Mouse (Mus musculus) liver, adult 2 months (tissue): ENCODE data around the gene Fam169a.

ENCODE experiments used
- CTCF ChIP-seq: fragments of 200-500 bp; IDR thresholded peaks from 2 replicates; pipeline ENCODE4 v1.5.1; 2011; ENCODE audit warnings: low read depth, low read length, control low read depth
- POLR2A ChIP-seq: fragments of 200-500 bp; IDR thresholded peaks from 2 replicates; pipeline ENCODE4 v1.6.1; 2011; ENCODE audit warnings: low read length, control low read depth; ENCODE audit not compliant: insufficient read depth; ENCODE audit errors: extremely low read depth

DNA sequence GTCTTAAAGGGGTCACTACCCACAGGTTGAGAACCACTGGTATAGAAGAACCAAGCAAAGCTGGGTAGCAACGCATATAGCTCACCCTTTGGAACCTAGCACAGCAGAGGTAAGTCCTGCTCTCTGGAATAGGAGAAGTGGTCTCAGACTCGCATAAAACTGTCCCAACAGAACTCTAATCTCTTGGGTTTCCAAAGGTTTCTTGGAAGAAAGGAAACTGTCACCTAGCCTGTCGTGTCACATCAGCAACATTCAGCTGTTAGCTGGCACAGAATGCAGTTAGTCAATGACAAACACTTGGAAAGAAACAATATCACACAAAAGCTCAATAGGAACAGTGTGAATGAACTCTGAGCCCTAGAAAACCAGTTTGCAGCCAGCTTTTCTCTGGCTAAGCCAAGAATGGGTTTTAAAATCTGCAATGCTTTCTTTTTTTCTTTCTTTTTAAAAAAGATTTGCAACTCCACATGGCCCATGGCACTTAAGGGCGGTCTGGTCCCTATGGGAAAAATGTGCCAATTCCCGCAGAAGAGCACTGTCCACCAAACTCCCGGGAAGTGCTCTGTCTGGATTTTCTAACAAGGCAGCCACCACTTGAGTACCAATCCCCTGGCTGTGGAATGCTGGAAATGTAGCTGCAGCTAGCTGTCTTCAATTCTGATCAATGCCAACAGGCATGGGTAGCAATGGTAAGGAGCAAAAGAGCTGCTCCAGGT lies 113.2 kb downstream of the Fam169a start:
- TF ChIP-seq CTCF = no peak
- no peak for TF ChIP-seq POLR2A
